Mouse (Mus musculus) small intestine, adult 2 months (tissue): Measurements from ENCODE around the gene Macrod1. TPM values are rescaled to one million over a fixed set of nuclear protein-coding genes. Genes with fewer than 3 reads are reported as not detected.

Experiments
- H3K27ac ChIP-seq: fragments of 200-500 bp; 2 replicates; pipeline ENCODE4 v1.5.1; 2012; ENCODE audit warnings: low read depth, low read length, control low read depth, inconsistent platforms; ENCODE audit not compliant: insufficient read depth
- H3K27me3 ChIP-seq: fragments of 200-500 bp; 2 replicates; pipeline ENCODE4 v1.6.1; 2012; ENCODE audit warnings: mild to moderate bottlenecking, moderate library complexity, low read length, inconsistent platforms; ENCODE audit not compliant: control insufficient read depth, insufficient read depth
- H3K36me3 ChIP-seq: fragments of 200-500 bp; 2 replicates; pipeline ENCODE4 v1.6.1; 2012; ENCODE audit warnings: mild to moderate bottlenecking, low read length, control low read depth, inconsistent platforms; ENCODE audit not compliant: control insufficient read depth, insufficient read depth
- H3K4me1 ChIP-seq: fragments of 200-500 bp; 2 replicates; pipeline ENCODE4 v1.6.1; 2012; ENCODE audit warnings: low read length, inconsistent platforms, mixed read lengths; ENCODE audit not compliant: control insufficient read depth, insufficient read depth, insufficient read length
- H3K4me3 ChIP-seq: fragments of 200-500 bp; 2 replicates; pipeline ENCODE4 v1.5.1; 2012; ENCODE audit warnings: low read depth, mild to moderate bottlenecking, control low read depth, inconsistent platforms, low read length, moderate library complexity
- CTCF ChIP-seq: fragments of 200-500 bp; IDR thresholded peaks from 2 replicates; pipeline ENCODE4 v1.5.1; 2012; ENCODE audit warnings: low read depth, mild to moderate bottlenecking, control low read depth, inconsistent platforms, low read length, moderate library complexity, mixed read lengths; ENCODE audit not compliant: insufficient replicate concordance, insufficient read length; ENCODE audit errors: extremely low read depth
- POLR2A ChIP-seq: fragments of 200-500 bp; IDR thresholded peaks from 2 replicates; pipeline ENCODE4 v1.6.1; 2012; ENCODE audit warnings: low read depth, mild to moderate bottlenecking, control low read depth, inconsistent platforms, low read length, moderate library complexity
- WGBS: fragments of 180-500 bp; shearing (Covaris S2); methylation state at CpG from one replicate; pipeline ENCODE4 v1.1.7; 2018; 5-methylcytosine and 5-hydroxymethylcytosine counted together
- polyA plus RNA-seq: library from polyadenylated mRNA; depleted of rRNA; stranded (reverse); fragments of >200 nt; gene quantifications from 2 replicates; pipeline ENCODE4 v1.2.3, GENCODE M21; 2012; rRNA removed

Macrod1 gene
- polyA plus RNA-seq, 1 experiment = 37.2 TPM

DNA sequence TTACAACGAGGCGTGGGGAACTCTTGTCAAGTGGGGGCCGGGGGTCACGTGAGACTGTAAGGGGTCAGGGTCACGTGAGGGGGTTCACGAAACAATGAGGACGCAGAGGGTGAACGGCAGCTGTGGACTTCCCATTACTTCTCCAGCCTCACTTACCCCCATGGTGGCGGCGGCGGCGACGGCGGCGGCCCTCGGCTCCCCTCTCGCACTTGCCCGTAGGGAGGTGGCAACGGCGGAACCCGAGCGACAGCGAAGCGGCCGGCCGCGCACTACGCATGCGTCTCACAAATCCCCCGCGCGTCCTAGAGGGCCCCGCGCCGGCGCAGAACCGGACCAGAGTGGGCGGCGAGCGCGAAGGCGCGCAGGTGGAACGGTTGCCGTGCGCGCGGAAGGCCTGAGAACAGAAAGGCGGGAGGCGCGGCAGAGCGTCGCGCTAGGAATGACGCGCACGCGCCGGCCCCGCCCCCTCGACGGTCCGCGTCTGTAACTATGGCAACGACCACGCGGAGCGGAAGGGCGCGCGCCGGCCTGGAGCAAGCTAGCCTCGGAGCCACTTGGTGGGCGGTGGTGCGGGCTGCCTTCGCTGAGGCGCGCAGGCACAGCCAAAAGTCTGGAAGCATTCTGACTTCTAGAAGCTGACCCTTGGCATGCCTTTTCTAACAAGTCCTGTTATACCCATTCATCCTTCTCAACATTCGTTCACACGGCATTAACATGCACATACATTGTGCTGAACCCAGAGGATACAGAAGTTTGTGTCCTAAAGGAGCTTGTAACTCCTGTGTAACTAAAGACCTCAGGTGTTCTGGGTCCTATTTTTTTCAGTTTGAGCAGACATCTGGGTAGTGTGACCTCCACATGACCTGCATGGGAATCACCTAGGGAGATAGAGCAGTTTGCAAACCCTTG lies 184.4 kb downstream of the Macrod1 start, which contains the start of gene Naa40:
Gene Naa40 (minus strand): TSS at position 402 of the 909 bp plus-strand sequence.
- Histone ChIP-seq H3K27ac (peak within 1 kb of the TSS; percentile 59), H3K4me3 (peak within 1 kb of the TSS; percentile 90), H3K27me3 (no peaks in the 10 kb centered on the region), H3K4me1 (peaks cover 2% of the 10 kb centered on the region; the same call in 1 of the 2 replicates), H3K36me3 (no peaks in the 10 kb centered on the region)
- no peak for TF ChIP-seq POLR2A
- TF ChIP-seq CTCF = no peak
- WGBS = under 1% methylated on average over 80 of the region's 80 CpGs

DNA sequence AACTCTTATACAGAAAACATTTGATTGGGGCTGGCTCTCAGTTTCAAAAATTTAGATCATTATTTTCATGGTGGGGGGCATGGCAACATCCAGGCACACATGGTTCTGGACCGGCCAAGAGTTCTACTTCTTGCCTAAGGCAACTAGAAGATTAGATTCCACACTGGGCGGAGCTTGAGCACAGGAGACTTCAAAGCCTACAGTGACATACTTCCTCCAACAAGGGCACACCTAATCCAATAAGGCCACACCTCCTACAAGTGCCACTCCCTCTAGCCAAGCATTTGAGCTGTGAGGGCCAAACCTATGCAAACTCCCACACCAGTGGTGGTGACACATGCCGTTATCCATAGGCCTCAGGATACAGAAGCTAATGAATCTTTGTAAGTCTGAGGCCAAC lies 189.4 kb downstream of the Macrod1 start:
- H3K36me3 ChIP-seq = no peaks in the 10 kb centered on the region
- no peak overlapping the region for H3K4me3 ChIP-seq
- TF ChIP-seq POLR2A (no peak), CTCF (no peak)
- 31% methylated on average over 3 of the region's 3 CpGs for WGBS
- no peaks in the 10 kb centered on the region for H3K27me3 ChIP-seq
- H3K27ac ChIP-seq = no peak overlapping the region
- H3K4me1 ChIP-seq = 0 out of 2 replicates have a peak, but pooled peaks cover 2% of the 10 kb centered on the region

Other genes with a start within 250 kb of the Macrod1 start
- gene Rps6ka4, start 216.2 kb upstream of the Macrod1 start, polyA plus RNA-seq = 32.5 and 55.4 TPM in 2 replicates
- gene Ccdc88b, start 198.6 kb upstream of the Macrod1 start, polyA plus RNA-seq = 17.9 and 34.6 TPM in 2 replicates
- gene Trmt112, start 147.1 kb upstream of the Macrod1 start, polyA plus RNA-seq = 29.0 and 52.3 TPM in 2 replicates
- gene Prdx5, start 146.7 kb upstream of the Macrod1 start, polyA plus RNA-seq = 94.6 and 180 TPM in 2 replicates
- 168 and 346 TPM in 2 replicates for gene Esrra, start 135.0 kb upstream of the Macrod1 start, polyA plus RNA-seq
- gene Catsperz, start 131.4 kb upstream of the Macrod1 start, polyA plus RNA-seq = not detected in 2 replicates
- gene Kcnk4, start 122.3 kb upstream of the Macrod1 start, polyA plus RNA-seq = not detected in 2 replicates
- 83.3 and 127 TPM in 2 replicates for gene Bad, start 114.9 kb upstream of the Macrod1 start, polyA plus RNA-seq
- 77.5 and 97.8 TPM in 2 replicates for gene Gpr137, start 114.3 kb upstream of the Macrod1 start, polyA plus RNA-seq
- gene Ppp1r14b, start 81.8 kb upstream of the Macrod1 start, polyA plus RNA-seq = 44.2 and 100 TPM in 2 replicates
- gene Plcb3, start 80.3 kb upstream of the Macrod1 start, polyA plus RNA-seq = 200 and 595 TPM in 2 replicates
- gene Fkbp2, start 76.3 kb upstream of the Macrod1 start, polyA plus RNA-seq = 23.0 and 47.9 TPM in 2 replicates
- 19.8 and 20.4 TPM in 2 replicates for gene Vegfb, start 69.2 kb upstream of the Macrod1 start, polyA plus RNA-seq
- gene Dnajc4, start 64.2 kb upstream of the Macrod1 start, polyA plus RNA-seq = 34.1 and 53.4 TPM in 2 replicates
- gene Nudt22, start 60.7 kb upstream of the Macrod1 start, polyA plus RNA-seq = 41.2 and 53.8 TPM in 2 replicates
- 5.2 and 7.7 TPM in 2 replicates for gene Trpt1, start 60.7 kb upstream of the Macrod1 start, polyA plus RNA-seq
- gene Fermt3, start 37.3 kb upstream of the Macrod1 start, polyA plus RNA-seq = 10.2 and 18.6 TPM in 2 replicates
- gene Stip1, start 16.8 kb upstream of the Macrod1 start, polyA plus RNA-seq = 15.2 and 21.4 TPM in 2 replicates
- 0.06 and 0.22 TPM in 2 replicates for gene Flrt1, start 48.9 kb downstream of the Macrod1 start, polyA plus RNA-seq
- gene Otub1, start 149.5 kb downstream of the Macrod1 start, polyA plus RNA-seq = 61.9 and 113 TPM in 2 replicates
- gene Cox8a, start 160.8 kb downstream of the Macrod1 start, polyA plus RNA-seq = 3,019 and 4,573 TPM in 2 replicates
- 8.2 and 13.1 TPM in 2 replicates for gene Naa40, start 184.4 kb downstream of the Macrod1 start, polyA plus RNA-seq
- gene Rcor2, start 210.5 kb downstream of the Macrod1 start, polyA plus RNA-seq = 1.2 and 1.8 TPM in 2 replicates